Mouse (Mus musculus) monocyte, adult 5-6 weeks (primary cell): ENCODE measurements around the gene Olfr1049. TPM values are rescaled to one million over a fixed set of nuclear protein-coding genes. Genes with fewer than 3 reads are reported as not detected.
"Not testable (repeated sequence)": the region's sequence is repeated elsewhere in the genome, so short reads cannot be mapped to it uniquely, and the experiment has no call there.

ENCODE experiments used
- ATAC-seq: fragments of 153-309, 156-312 bp; replicated peaks from 2 replicates; pipeline ENCODE4 v1.8.0; 2017; ENCODE audit warnings: mild to moderate bottlenecking; ENCODE audit not compliant: low TSS enrichment, insufficient number of reproducible peaks, severe bottlenecking, poor library complexity, low FRiP score
- total RNA-seq: library from RNA; stranded (forward); fragments of 200-1000, 200-491, 200-594 nt; gene quantifications from 3 replicates; pipeline ENCODE4 v1.2.3, GENCODE M21; 2017

Gene Olfr1049
- total RNA-seq = not detected in 3 replicates

DNA sequence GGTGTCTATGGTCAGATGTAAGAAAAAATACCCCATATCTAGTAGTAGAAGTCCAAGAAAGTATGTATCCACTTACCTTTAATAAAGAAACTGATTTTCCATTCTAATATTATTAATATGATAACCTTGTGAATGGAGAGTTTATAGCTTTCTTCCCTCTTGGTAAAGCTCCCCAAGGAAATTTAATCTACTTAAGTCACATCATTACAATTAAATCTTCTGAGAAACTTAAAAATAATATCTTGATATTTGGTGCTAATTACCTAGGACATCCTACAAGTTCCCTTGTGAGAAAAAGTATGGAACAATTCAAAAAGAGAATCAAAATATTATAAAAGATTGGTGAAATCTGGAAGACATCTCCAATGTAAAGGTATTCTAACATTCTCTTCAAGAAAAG is at the start of gene Olfr1049:
TSS of gene Olfr1049 (minus strand) at position 101 of the 400 bp plus-strand sequence.
- not testable (repeated sequence) for ATAC-seq

DNA sequence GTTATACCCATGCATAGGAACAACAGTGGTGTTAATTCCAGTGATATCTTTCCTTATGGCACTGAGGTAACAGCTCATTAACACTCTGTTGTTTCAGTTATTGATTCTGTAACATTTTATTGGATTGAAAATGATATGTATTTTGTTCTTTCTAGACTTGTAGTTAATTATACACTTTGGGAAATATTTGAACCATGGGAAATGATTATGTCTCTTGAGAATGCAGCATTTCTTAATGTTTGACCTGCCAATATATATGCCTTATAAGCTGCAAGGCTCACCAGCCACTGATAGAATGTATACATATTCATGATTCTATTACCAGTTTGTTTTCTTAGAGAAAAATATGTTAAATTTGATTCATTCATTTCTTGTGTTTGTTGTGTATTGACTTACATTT is 34.0 kb upstream of the Olfr1049 start, which contains the start of gene Olfr1052:
TSS of gene Olfr1052 (plus strand) at position 301 of the 400 bp plus-strand sequence.
- no peak for ATAC-seq

DNA sequence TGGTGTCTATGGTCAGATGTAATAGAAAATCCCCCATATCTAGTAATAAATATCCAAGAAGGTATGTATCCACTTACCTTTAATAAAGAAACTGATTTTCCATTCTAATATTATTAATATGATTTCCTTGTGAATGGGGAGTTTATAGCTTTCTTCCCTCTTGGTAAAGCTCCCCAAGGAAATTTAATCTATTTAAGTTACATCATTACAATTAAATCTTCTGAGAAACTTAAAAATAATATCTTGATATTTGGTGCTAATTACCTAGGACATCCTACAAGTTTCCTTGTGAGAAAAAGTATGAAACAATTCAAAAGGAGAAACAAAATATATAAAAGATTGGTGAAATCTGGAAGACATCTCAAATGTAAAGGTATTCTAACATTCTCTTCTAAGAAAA is 20.9 kb upstream of the Olfr1049 start, which contains the start of gene Olfr1051:
TSS of gene Olfr1051 (minus strand) at position 101 of the 400 bp plus-strand sequence.
- ATAC-seq = not testable (repeated sequence)

DNA sequence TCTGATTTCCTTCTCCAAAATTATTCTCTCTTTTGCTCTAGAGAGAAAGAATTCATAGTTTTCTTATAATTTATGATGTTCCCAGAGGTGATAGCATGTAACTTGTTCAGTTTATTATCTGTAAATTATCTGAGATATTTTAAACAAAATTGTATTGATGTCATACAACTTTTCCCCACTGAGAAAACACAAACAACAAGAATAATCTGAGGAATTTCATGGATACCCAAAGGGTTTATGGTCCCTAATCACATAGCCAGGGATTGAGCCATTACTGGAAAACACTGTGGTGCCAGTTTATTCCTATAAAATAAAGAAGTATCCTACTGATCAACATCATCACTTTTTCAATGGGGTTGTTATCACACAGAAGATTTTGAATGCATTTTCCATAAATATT is 17.9 kb downstream of the Olfr1049 start, which contains the start of gene Olfr1048:
TSS of gene Olfr1048 (minus strand) at position 101 of the 400 bp plus-strand sequence.
- ATAC-seq = no peak

DNA sequence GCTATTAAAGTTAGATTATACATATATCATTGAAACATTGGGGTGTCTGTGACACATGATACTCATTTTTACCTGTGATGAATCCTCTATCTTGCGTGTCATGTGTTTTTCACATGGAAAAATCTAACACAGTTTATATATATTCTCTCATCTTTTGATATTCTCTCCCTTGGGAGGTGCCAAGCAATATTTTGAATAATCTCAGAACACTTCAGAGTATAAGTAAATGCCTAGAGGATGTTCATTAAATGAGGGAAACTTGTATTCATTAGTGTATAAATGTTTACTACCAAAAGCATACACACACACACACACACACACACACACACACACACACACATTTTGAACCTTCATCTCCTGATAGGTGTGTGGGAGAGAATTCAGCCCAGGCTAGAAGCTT is 26.8 kb downstream of the Olfr1049 start, which contains the start of gene Olfr1047:
TSS of gene Olfr1047 (minus strand) at position 101 of the 400 bp plus-strand sequence.
- ATAC-seq = no peak

DNA sequence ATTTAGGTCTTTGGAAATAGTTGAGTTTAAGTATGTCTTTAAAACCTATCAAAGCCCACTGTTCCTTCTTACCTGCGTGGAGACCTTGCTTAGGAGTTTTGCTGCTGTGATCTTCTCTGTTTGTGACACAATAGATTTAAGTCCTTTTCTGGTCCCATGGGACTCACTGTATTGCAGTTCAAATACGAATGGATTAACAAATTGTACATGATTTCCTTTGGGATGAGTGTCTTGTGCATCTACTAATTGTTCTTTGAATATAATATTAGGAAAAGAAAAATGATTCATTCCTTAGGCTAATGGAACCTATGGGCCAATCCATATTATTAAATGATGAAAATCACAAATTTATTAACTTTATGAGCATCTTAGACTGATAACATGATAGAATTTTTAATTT is 38.9 kb downstream of the Olfr1049 start, which contains the start of gene Olfr1046:
TSS of gene Olfr1046 (minus strand) at position 101 of the 400 bp plus-strand sequence.
- ATAC-seq = no peak

Other genes starting within 250 kb of the Olfr1049 start
- 0.19 to 0.39 TPM in 2 of 3 replicates, not detected in the other for gene Olfr1033, start 237.7 kb downstream of the Olfr1049 start, total RNA-seq
- gene Olfr1034, start 212.5 kb downstream of the Olfr1049 start, total RNA-seq = not detected in 3 replicates
- not detected in 3 replicates for gene Olfr1036, start 184.3 kb downstream of the Olfr1049 start, total RNA-seq
- gene Olfr1037, start 170.9 kb downstream of the Olfr1049 start, total RNA-seq = not detected in 3 replicates
- gene Olfr1039, start 122.4 kb downstream of the Olfr1049 start, total RNA-seq = not detected in 3 replicates
- not detected in 3 replicates for gene Olfr1040, start 111.6 kb downstream of the Olfr1049 start, total RNA-seq
- gene Olfr1042, start 96.5 kb downstream of the Olfr1049 start, total RNA-seq = not detected in 3 replicates
- gene Olfr1043, start 90.8 kb downstream of the Olfr1049 start, total RNA-seq = not detected in 3 replicates
- gene Olfr1044, start 80.5 kb downstream of the Olfr1049 start, total RNA-seq = not detected in 3 replicates
- not detected in 3 replicates for gene Olfr52, start 72.6 kb downstream of the Olfr1049 start, total RNA-seq
- not detected in 3 replicates for gene Olfr1045, start 55.3 kb downstream of the Olfr1049 start, total RNA-seq
- gene Olfr1046, start 39.0 kb downstream of the Olfr1049 start, total RNA-seq = not detected in 3 replicates
- not detected in 3 replicates for gene Olfr1047, start 26.9 kb downstream of the Olfr1049 start, total RNA-seq
- gene Olfr1048, start 18.0 kb downstream of the Olfr1049 start, total RNA-seq = not detected in 3 replicates
- gene Olfr1051, start 20.8 kb upstream of the Olfr1049 start, total RNA-seq = not detected in 3 replicates
- not detected in 3 replicates for gene Olfr1052, start 34.1 kb upstream of the Olfr1049 start, total RNA-seq
- not detected in 3 replicates for gene Olfr1053, start 57.0 kb upstream of the Olfr1049 start, total RNA-seq
- gene Olfr1054, start 77.1 kb upstream of the Olfr1049 start, total RNA-seq = not detected in 3 replicates
- gene Olfr1055, start 92.0 kb upstream of the Olfr1049 start, total RNA-seq = not detected in 3 replicates
- 0.64 TPM in 1 of 3 replicates, not detected in the others for gene Olfr1056, start 104.1 kb upstream of the Olfr1049 start, total RNA-seq
- not detected in 3 replicates for gene Olfr1057, start 120.1 kb upstream of the Olfr1049 start, total RNA-seq
- not detected in 3 replicates for gene Olfr1058, start 130.2 kb upstream of the Olfr1049 start, total RNA-seq
- gene Olfr1061, start 155.7 kb upstream of the Olfr1049 start, total RNA-seq = not detected in 3 replicates
- gene Olfr1062, start 168.4 kb upstream of the Olfr1049 start, total RNA-seq = not detected in 3 replicates
- not detected in 3 replicates for gene Olfr1065, start 192.3 kb upstream of the Olfr1049 start, total RNA-seq
- not detected in 3 replicates for gene Olfr1066, start 197.9 kb upstream of the Olfr1049 start, total RNA-seq
- gene Olfr228, start 229.1 kb upstream of the Olfr1049 start, total RNA-seq = not detected in 3 replicates